Comparison of ENCODE assay signal across 17 mouse cellular contexts in the genomic region with DNA sequence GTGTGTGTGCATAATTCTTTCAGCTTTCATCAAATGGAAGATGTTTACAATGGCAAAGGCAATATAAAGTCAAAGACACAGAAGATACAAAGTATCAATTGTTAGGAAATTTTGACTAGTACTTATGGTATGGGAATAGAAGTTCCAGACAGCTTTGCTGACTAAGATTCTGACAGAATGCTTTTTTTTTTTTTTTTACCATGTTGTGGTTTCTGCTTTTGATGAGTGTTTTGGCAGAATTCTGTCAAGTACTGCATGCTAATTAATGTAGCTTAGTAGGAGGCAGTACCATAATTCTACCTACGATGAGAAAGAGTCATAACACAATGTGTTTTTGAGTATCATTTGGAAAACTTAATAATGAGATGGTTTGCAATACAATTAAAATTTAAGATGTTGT.
DNase-seq lines count a peak whose midpoint lies in the region; ATAC-seq and TF ChIP-seq lines count a peak whose summit lies in the region.
"Had no signal": no experiment of that assay in that cellular context is flagged by ENCODE, and none has a peak within 500 bp of the region (broad histone marks: within the 10 kb centered on the region; RNA-seq: fewer than 3 reads in every experiment).

No protein-coding gene starts in this region.

- no peak for TF ChIP-seq POLR2A in brain, embryonic 14.5 days (IDR thresholded peaks at IDR 0.05; ENCODE audit: borderline replicate concordance, extremely low read depth, insufficient read depth, insufficient read length, poor library complexity, severe bottlenecking)

- peak; percentile 29 for ATAC-seq in CD4-positive, CD25-positive, alpha-beta regulatory T cell, adult 4 months
- ATAC-seq: forebrain, embryonic 13.5 days; forebrain, embryonic 16.5 days had no signal

- TF ChIP-seq CTCF in brain, embryonic 14.5 days (IDR thresholded peaks at IDR 0.05; ENCODE audit: borderline replicate concordance, extremely low read depth, insufficient read depth, insufficient read length), result no peak

- DNase-seq in CD4-positive helper T cell, adult 2 months (ENCODE audit: low read depth, low spot score), result peak; percentile 28
- peak; percentile 23 for DNase-seq in brain, embryonic 14.5 days (ENCODE audit: low read depth)
- no peak for DNase-seq in left cerebral cortex, adult 18-20 months (ENCODE audit: low spot score in 2 of 2)
- DNase-seq in lung, postnatal 10 days, result no peak
- DNase-seq in testis, postnatal 14 days (ENCODE audit: low spot score), result no peak
- DNase-seq: adrenal gland, adult 2 months; adrenal gland, postnatal 10 days; adrenal gland, postnatal 25 days; cerebellum, adult 11-12 months; cerebellum, adult 2 months; cerebellum, adult 9-10 months; cerebellum, postnatal 14 days; cerebellum, postnatal 36 days; embryo, embryonic 11 days had no signal

Comparison
In these comparisons a context has a peak if more than half of its experiments do, and no peak if none do; other contexts are left out.
1. DNase-seq: peak in CD4-positive helper T cell, adult 2 months (single experiment) and brain, embryonic 14.5 days (single experiment); none in left cerebral cortex, adult 18-20 months (0 of 2), lung, postnatal 10 days (single experiment) and testis, postnatal 14 days (single experiment).